Mouse (Mus musculus) cerebellum, adult 8-10 months (tissue): Measurements from ENCODE around the gene Olfr1288.

ENCODE experiments used
- DNase-seq: peaks from one replicate; pipeline ENCODE4 v3.0.0; 2022

Gene Olfr1288

DNA sequence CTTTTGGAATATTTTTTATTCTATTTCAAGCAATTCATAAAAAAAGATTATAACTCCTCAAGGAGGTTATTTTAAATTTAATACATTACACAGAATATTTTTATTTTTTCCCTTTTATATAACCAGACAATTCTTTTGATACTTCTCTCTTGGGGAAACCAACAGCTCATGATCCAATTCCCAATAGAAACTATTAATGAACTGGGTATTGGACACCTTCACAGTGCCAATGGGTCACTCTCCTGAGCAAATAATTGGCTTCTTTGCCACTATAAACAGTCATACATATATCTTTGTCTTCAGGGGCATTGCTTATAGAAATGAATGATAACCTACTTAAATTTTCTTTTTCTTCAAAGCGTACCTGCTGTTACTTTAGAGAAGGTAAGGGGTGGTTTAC lies at the start of gene Olfr1288:
Gene Olfr1288 (plus strand): TSS at position 301 of the 400 bp plus-strand sequence.
- DNase-seq = no peak

DNA sequence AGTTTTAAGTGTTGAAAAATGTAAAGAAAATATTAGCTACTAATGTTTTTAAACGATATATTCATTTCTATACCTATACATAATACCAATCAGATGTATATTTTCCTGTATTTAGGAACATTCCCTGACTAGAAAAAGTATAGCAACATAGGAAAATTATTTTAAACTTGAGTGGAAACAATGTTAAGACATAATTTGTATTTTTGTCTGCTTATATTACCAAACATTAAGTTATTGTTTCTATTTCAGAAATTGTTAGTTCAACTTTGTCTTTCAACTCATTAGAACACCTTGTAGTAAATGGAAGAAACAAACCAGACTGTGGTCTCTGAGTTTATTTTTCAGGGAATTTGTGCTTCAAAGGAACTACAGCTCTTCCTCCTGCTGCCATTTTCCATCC lies 25.1 kb upstream of the Olfr1288 start, which contains the start of gene Olfr1287:
Gene Olfr1287 (plus strand): TSS at position 301 of the 400 bp plus-strand sequence.
- DNase-seq = no peak

DNA sequence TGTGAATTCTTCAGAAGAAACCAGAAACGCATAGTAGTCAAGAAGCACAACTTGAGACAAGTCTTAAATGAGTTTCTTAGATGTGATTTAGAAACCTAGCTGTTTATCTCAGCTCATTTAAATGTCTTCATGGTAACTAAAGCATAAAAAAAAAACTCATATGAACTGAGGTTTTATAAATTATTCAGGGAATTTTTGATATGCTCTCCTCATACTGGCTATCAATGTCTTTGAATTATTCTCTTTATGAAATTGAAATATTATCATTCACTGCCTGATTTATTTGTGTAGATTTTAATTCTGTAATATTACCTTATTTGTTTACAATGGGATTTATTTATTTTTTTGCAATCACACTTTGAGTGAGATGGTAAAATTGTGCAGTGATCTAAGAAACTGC lies 6.6 kb downstream of the Olfr1288 start, which contains the start of gene Olfr1289:
Gene Olfr1289 (plus strand): TSS at position 301 of the 400 bp plus-strand sequence.
- no peak for DNase-seq

DNA sequence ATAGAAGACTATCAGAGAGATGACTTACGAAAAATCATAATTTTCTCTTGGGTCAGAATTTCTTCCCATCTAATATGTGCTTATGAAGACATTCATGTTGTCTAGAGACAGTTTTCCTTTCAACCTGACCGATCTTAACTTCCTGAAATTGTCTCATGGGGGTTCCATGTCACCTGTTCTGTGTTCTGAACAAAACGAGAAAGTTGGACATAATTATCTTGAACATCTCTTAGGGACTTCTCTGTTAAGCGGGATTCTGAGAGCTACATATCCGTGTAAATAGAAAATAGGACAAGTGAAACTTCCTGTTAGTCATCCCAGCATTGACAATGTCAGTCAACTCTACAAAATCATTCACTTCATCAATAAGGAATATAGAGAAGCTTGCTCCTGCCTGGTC lies 19.8 kb downstream of the Olfr1288 start, which contains the start of gene Olfr1290:
Gene Olfr1290 (minus strand): TSS at position 101 of the 400 bp plus-strand sequence.
- DNase-seq = no peak

DNA sequence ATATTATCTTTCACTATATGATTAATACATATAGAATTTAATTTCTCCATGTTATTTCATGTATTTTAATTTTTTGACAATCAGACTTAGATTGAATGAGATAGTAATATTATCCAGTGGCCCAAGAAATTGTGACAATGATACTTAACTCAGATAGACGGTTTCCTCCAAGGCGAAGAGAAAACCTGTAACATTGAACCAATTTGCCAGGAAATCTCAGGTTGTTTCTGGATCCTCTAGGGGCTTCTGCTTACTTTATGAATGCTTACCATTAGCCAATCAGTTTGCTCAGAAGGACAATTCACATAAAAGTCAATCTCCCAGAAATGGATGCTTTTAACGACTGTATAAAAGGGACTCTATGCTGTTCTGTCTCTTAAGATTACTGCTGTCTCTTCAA lies 23.0 kb downstream of the Olfr1288 start, which contains the start of gene Olfr1291-ps1:
Gene Olfr1291-ps1 (plus strand): TSS at position 301 of the 400 bp plus-strand sequence.
- no peak for DNase-seq

DNA sequence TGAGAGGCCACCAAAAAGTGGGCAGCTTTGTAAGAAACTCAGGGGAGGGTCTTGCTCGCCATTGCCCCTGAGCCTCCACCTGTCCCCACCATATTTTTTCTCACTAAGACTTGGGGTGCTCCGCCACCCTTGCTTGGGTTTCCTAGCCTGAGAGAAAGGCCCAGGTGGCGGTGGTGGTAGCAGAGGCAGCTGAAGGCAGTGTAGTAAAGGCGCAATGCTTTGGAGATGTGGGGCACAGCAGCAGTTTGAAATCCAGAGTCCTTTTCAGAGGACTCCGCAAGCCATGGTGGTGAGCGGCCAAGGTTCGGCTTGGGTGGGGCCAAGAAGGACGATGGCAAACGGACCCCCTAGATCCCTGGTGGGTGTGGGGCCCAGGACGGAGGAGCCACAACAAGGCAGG lies 43.5 kb downstream of the Olfr1288 start:
- no peak for DNase-seq

DNA sequence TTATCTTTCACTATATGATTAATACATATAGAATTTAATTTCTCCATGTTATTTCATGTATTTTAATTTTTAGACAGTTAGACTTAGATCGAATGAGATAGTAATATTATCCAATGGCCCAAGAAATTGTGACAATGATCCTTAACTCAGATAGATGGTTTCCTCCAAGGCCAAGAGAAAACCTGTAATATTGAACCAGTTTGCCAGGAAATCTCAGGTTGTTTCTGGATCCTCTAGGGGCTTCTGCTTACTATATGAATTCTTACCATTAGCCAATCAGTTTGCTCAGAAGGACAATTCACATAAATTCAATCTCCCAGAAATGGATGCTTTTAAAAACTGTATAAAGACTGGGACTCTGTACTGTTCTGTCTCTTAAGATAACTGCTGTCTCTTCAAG lies 51.0 kb downstream of the Olfr1288 start, which contains the start of gene Olfr1293-ps:
Gene Olfr1293-ps (plus strand): TSS at position 301 of the 400 bp plus-strand sequence.
- DNase-seq = no peak
